Mouse (Mus musculus): ENCODE results near the gene Grhpr. TPM values are rescaled to one million over a fixed set of nuclear protein-coding genes. Genes with fewer than 3 reads are reported as not detected.
A peak's percentile ranks its signal among the peaks of the same experiment; 100 is the strongest.
"Not testable (repeated sequence)": the region's sequence is repeated elsewhere in the genome, so short reads cannot be mapped to it uniquely, and the experiment has no call there.

The Grhpr gene
- polyA plus RNA-seq (2012; rRNA removed): 31.4 and 31.7 TPM in 2 replicates

DNA sequence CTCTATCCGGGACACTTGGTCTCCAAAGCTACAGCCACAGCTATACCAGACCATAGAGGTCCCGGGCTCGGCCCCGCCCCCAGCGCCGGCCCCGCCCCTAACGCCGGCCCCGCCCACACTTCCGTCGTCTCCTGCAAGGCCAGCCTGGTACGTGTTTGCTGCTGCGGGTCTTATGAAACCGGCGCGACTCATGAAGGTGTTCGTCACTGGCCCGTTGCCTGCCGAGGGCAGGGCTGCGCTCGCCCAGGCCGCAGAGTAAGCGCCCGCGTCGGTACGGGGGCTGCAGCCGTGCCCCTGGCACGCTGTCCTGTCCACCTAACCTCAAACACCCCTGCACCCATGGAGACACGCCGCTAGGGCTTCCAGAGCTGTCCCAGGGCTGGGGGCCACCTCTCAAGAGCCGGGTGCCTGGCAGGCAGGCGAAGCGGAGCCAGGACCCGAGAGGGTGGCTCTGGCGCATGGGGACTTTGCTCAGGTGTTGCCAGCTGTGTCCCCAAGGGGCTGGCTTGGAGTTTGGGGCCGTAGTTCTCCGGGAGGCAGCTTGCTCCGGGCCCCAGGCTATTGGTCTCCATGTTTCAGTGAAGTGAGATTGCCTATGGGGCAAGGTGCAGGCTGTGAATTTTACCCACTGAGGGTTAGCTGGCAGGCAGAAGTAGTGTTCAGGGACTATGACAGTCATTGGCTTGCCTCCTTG, at the start of gene Grhpr:
Gene Grhpr (plus strand): TSS at position 116 of the 694 bp plus-strand sequence.
- DNase-seq (ENCODE audit: extremely low spot score in 1 of 2, low spot score in 1 of 2): peak in 1 of 2 experiments; percentile 73

DNA sequence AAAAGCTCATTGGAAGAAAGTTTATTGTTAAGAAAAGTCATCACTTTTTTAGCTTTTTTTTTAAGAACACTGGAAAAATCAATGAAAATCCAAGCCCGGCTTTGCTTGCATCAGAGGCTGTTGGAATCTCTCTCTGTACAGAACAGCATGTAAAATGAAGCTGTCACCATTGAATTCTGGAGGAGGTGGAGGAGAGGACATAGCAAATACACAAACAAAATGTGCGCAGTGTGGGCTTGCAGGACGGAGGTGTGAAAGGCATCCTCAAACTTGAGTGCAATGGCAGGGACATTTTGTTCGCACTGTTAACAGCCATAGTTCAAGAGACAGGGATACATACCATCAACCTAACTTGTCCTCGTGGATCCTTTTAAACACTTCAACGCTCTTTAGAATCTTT, 49.5 kb upstream of the Grhpr start:
- peak in 1 of 2 experiments; percentile 17 for DNase-seq (ENCODE audit: extremely low spot score in 1 of 2, low spot score in 1 of 2)

DNA sequence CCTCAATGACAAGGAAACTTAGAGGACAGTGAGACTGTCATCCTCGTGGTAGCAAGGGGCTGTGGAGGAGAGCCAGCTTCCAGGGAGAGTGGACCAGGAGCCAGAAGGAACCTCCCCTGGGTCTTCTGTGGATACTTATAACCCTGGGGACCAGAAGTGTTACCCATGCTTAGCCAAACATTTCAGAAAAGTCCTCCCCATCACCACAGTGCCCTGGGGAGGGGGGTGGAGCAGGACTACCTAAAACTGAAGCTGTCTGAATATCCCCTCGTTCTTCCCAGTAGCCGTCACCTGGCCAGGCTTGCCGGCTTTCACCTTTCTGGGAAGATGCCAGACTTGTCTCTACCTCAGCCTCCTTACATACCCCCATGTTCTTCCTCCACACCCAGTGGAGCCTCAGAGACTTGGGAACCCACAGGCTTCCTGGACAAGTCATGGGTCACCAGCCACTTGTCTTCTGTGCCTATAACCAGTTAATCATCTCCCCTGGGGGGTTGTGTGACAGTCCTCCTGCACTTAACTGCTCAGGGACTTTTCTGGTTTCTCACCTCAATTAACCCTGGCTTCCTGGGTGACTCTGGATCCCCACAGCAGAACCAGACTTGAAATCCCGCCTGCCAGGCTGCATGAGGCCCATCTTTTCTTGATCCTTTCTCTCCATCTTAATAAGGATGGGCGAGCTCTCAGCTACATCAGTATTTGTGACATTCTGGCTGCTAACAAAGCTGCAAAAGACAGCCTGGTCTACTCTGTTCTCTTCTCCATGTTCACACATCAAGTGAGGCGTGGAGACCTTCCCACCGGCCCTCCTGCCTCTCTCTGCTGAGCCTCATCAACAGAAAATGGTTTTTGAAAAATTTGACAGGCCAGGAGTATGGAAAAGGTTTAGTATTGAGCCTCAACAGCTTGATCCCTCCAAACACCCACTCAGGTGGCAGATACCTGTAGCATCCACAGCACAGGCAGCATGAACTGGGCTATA, 42.5 kb upstream of the Grhpr start:
- no peak for DNase-seq (ENCODE audit: extremely low spot score in 1 of 2, low spot score in 1 of 2)

DNA sequence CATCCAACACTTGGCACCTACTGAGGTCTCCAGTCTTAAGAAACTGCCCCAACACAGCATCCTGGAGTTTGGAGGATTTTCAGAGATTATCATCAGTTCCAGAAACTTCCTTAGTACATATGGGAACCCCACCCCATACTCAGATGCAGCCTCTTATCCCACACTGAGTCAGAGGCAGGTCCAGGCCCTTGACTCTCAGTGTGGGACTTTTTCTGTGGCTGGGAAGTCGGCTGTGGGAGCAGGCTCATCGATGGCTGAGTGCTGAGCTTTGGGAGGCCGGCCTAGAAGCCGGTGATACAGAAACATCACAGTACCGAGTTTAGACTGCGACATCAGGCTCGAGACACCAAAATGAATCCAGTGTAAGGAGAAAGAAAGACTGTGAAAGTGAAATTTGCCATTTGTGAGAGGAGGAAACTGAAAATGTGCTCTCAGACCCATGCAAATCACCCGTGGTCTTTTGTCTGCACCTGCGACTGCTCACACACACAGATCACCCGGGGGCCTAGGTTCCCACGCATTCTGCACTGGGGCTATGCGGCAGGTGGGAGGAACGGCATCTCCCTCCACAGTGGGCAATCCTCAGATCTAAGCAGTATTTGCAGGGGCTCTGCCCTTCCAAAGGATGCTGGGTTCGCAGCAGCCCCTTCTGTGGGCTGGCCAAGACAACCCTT, 41.5 kb upstream of the Grhpr start:
- no peak for DNase-seq (ENCODE audit: extremely low spot score in 1 of 2, low spot score in 1 of 2)

DNA sequence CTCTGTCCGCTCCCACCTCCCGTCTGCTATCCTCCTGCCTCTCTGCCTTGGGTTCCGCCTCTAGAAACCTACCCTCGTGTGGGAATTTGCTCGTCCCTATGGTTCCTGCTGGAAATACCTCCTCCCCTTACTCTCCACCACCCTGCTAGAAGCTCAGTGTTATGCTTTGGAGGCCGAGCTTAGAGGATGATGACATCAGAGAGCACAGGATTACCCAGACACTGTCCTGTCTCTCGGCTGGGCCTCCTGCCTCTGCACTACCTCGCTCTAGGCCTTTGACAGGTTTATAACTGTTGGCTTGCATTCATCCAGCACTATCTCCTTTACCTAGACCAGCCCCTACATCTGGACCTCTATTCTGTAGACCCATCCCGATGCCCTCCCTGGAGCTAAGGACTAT, 40.9 kb upstream of the Grhpr start:
- DNase-seq (ENCODE audit: extremely low spot score in 1 of 2, low spot score in 1 of 2): no peak

DNA sequence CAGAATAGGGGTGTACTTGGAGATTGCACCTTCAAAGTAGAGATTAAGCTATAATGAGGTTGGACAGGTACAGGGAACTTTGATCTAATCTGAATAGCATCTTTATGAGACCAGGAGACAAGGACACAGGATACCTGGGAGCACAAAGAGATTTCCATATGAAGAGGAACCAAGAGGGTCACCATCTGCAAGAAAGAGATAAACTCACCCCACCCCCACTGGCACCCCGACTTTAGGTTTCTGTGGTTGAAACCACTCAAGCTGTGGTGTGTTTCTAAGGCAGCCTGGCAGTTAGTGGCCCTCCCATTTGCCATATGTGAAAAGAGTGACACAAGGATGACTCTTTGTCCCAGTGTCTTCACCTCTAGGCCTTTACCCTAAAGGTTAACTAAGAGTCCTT, 39.0 kb upstream of the Grhpr start:
- no peak for DNase-seq (ENCODE audit: extremely low spot score in 1 of 2, low spot score in 1 of 2)

DNA sequence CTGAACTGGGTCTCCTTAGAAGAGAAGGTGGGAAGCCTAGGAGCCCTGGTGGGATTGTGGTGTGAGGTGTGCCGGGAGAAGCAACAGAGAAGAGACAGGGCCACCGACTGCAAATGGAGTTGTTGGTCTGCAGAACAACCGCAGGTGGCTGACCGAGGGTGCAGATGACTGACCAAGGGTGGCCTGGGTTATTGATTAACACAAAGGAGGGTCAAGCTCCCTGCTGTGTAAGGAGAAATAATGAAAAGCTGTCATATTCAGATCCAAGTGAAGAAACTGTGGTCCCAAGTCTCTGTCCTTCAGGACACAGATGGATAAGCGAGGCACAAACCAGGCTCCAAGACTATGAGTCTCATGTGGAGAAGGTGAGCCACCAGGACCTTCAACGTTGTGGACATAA, 37.7 kb upstream of the Grhpr start:
- DNase-seq (ENCODE audit: extremely low spot score in 1 of 2, low spot score in 1 of 2): no peak

DNA sequence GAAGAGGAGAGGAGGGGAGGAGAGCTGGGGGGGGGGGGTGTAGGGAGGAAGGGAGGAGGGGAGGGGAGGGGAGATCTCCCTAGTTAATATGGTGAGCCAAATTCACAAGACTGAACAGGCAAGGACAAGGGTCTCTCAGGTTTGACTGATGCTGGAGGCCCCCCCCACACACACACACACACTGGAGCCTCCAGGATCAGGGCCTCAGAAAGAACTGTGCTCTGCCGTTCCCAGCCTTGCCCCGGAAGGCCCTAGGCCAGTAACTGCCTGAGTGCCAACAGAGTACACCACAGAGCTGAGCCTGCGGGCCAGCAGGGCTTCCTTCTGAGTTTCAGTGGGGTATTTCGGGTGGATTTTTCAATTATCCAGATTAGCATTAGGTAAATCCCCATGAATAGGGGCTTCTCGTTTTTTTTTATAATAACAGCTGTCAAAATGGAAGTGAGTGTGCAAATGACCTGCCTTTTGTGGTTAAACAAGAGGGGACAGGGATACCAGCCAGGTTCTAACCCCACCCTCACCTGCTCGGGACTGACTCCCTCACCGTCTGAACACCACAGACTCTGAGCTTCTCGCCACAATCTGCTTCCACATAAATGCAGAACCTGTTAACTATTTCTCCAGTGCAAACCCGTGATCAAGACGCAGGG, 36.6 kb upstream of the Grhpr start:
- DNase-seq (ENCODE audit: extremely low spot score in 1 of 2, low spot score in 1 of 2): no peak

DNA sequence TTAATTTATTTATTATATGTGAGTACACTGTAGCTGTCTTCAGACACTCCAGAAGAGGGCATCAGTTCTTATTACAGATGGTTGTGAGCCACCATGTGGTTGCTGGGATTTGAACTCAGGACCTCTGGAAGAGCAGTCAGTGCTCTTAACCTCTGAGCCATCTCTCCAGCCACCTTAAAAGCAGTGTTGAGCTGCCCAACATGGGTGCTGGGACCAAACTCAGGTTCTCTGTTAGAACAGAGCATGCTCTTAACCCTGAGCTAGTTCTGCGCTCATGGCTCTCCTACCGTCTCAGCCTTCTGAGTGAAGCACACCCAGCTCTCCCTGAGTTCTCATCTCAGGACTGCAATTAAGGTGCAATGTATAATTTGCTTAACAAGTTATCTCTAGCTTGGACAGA, 35.1 kb upstream of the Grhpr start:
- not testable (repeated sequence) for DNase-seq (ENCODE audit: extremely low spot score in 1 of 2, low spot score in 1 of 2)

DNA sequence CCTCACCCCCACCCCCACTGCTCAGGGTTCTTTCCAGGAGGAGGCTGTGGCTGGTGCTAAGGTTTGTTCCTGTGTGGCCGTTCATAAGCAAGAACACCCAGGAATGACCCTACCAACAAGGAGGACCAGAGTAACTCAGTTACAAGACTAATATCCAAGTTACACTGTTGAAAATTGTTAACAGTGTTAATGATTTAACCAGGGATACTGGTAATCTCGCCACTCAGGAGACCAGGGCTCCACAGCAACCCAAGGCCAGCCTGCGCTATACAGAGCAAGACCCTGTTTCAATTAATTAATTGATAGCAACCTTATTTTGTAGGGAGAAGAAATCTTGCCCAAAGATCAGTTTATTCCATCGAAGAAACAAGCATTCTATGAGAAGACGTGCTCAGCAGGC, 33.7 kb upstream of the Grhpr start:
- no peak for DNase-seq (ENCODE audit: extremely low spot score in 1 of 2, low spot score in 1 of 2)

DNA sequence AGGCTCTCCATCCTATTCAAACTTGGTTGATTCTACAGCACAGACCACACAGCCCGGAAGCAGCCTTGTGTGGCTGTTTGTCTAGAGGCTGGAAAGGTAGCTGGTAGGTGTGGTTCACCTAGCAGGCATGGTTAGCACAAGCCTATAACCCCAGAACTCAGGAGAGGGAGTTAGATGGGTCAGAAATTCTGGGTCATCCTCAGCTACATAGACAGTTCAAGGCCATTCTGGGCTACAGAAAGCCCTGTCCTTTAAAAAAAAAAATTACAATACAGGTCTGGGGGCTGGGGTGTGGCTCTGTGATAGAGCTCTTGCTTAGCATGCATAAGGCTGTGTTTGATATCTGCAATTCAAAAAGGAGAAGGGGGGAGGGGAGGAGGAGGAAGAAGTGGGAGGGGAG, 32.9 kb upstream of the Grhpr start:
- DNase-seq (ENCODE audit: extremely low spot score in 1 of 2, low spot score in 1 of 2): no peak

DNA sequence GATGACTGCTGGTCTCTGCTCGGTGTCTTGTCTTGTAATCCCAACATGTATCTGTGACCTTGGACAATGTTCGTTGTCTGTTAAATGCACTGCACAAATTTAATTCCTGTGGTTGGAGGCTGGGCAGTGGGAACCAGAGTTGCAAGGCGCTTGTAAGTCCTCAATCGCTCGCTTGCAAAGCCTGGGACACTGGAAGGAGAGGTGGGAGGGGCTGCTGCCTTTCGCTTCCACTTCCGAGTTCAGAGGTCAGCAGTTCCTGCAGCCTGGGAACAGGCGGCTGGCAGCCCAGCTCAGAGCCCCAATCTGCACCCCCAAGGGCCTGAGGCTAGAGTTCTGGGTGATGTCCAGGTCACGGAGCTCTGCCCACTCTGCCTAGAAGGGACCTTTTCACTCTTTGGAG, 28.2 kb upstream of the Grhpr start:
- no peak for DNase-seq (ENCODE audit: extremely low spot score in 1 of 2, low spot score in 1 of 2)

DNA sequence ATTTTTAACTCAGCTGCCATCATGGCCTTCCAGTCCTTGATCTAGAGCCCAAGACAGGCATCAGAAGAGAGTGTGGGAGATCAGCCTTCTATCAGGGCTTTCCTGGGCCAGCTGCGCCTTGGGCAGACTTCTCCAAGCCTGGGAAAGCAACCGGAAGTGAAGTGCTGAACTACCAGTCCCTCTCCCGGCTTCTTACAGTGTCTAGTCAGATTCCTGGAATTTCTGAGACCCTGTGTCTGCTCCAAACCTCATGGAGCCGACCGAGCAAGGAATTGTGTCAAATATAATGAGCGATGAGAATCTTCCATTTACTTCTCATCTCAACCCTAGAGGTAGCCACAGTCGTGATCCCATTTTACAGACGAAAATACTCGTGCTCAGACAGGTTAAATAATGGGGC, 22.4 kb upstream of the Grhpr start:
- DNase-seq (ENCODE audit: extremely low spot score in 1 of 2, low spot score in 1 of 2): no peak

DNA sequence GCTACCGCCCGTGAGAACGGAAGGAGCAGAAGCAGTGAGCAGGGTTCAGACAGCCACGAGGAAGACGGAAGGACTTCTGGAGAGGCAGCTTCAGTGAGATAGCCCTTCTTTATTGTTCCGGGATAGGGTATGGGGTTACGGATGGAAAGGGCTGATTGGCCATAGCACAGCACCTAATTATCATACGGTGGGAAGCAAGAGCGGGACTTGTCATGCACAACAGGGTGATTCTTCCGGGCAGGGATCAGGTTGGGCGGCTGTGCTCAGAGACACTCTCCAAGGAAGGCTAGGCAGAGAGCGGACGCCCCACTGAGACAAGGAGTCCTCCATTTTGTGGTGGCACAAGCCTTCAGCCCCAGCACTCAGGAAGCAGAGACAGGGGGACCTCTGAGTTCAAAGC, 22.0 kb upstream of the Grhpr start:
- DNase-seq (ENCODE audit: extremely low spot score in 1 of 2, low spot score in 1 of 2): no peak

DNA sequence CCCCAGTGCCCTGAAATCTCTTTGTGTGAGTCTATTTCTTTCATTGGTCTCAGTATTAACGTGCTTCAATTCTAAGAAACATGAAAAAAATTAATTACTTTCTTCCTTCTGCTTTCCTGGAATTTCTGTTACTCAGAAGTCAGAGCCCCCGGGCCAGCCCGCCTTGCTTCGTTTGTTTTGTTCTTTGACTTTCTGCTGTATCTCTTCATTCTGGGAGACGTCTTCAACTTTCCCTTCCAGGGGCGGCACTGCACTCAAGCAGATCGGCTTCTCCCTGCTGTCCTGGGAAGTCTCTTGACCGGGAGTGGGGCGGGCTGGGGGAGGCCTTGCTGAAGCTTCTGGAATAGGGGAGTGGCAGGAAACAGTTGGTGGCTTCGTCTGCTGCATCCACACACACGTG, 18.0 kb upstream of the Grhpr start:
- no peak for DNase-seq (ENCODE audit: extremely low spot score in 1 of 2, low spot score in 1 of 2)

DNA sequence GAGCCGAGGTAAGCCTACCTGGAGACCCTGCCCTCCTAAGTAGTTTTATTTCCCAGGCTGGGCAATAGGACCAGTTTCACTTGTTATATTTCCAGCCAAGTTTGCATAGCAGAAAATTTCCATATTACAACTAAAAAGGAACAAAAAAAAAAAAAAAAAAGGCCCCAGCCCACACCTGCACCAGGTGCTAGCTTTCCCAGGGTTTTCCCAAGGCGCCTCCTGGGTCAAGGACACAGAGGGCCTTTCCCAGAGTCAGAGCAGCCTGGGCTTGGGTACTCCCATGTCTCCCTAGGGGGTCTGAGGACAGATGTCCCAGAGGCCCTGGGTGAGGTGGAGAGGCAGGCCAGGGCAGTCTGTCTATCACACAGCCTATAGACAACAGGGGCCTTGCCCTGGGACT, 16.0 kb upstream of the Grhpr start:
- DNase-seq (ENCODE audit: extremely low spot score in 1 of 2, low spot score in 1 of 2): no peak

DNA sequence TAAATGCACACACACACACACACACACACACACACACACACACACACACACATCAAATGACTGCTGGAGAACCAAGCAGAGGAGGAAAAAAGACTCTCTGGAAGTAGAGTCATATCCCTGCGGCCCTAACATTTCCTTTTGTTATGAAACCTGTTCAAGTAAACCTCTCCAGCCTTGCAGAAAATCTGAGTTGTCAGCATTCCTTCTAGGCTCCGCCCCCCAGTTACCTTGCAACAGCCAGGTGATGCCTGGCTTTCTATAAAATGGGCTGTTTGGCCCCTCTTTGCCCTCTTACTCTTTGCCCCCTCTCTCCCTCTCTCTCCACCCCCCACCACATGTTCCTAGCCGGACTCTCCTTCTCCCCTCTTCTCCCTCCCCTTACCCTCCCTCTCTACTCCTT, 15.5 kb upstream of the Grhpr start:
- no peak for DNase-seq (ENCODE audit: extremely low spot score in 1 of 2, low spot score in 1 of 2)

DNA sequence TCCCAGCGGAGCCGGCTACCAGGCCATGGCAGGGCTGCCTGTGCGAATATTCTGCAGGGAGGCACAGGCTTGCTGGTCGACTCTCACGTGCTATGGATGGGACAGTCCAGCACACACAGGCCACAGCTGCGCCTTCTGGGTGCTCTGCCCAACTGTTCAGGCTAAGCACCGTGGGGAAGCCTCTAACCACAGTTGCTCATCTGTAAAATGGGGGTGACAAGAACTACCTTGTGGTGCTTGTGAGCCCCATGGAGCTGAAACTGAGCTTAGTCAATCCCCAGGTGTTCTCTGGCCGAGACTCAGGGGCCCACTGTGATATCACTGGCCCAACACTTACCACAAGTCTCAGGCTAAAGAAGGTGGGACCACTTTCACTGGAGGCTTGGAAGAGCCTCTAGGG, 13.8 kb upstream of the Grhpr start:
- no peak for DNase-seq (ENCODE audit: extremely low spot score in 1 of 2, low spot score in 1 of 2)

DNA sequence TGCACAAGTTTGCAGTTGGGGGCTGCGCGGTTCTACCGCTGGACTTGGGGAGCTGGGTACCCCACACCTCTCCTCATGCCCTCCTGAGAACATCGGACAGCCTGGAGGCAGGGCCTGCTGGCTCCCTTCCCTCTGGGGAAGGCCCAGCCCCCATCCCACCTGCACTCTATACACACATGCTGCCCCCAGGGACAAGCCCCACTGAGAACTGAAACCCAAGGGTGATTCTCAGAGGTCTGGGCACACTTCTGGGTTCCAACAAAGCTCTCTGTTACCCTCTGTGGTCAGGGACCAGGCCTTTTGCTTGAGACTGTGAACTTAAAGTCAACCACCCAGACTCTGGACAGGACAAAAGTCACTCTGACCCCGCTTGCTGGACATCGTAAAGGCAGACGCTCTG, 11.1 kb upstream of the Grhpr start:
- DNase-seq (ENCODE audit: extremely low spot score in 1 of 2, low spot score in 1 of 2): no peak

DNA sequence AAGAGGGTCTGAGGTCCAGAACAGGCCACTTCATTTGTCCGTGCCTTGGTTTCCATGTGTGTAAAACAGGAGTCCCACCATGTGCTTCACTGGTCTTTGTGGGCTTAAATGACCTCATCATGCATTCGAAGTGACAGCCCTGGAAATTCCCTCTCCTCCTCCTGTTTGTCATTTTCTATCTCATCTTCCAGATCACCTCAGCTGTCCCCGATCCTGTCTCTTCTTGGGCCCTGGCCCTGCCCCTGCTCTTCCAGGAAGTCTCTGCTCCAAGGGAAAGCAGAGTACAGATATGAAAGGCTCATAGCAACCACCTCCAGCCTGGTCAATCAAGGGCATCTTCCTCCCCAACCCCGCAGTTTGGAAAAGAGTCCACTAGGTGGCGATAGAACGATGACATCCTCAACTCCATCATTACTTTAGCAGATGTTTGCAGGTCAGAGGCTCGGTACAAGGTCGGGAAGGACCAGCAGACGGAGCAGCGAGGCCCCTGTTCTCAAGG, 10.5 kb upstream of the Grhpr start:
- DNase-seq (ENCODE audit: extremely low spot score in 1 of 2, low spot score in 1 of 2): peak in 1 of 2 experiments; percentile 50

DNA sequence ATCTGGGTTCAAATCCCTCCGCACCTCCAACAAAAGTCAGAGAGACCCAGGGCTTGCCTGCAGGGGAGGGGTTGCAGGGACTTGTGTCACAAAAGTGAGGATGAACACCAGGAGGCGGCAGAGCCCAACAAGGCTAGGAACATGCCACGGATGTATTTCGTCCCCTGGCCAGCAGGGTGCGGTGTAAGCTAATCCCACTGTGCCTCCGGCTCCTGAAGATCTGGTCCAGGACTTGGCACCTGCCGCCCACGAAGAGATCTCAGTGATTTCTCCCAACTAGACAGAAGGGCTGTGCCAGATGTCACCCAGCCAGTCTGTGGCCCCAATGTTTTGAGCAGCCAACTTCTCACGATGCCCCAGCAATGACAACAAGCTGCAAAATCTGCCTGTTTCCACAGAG, 7.7 kb upstream of the Grhpr start:
- DNase-seq (ENCODE audit: extremely low spot score in 1 of 2, low spot score in 1 of 2): peak; percentile 90 to 96
